Mouse (Mus musculus): Measurements from ENCODE around the gene Ccs. TPM values are rescaled to one million over a fixed set of nuclear protein-coding genes. Genes with fewer than 3 reads are reported as not detected.
"Not testable (repeated sequence)": the region's sequence is repeated elsewhere in the genome, so short reads cannot be mapped to it uniquely, and the experiment has no call there.

Gene Ccs
- 31.9 and 41.4 TPM in 2 replicates for polyA plus RNA-seq (2014; fragmentation: Nextera tagmentation; extraction: Ambion mirVana)

- ATAC-seq (ENCODE audit: low FRiP score) (peak; percentile 97), DNase-seq (ENCODE audit: low spot score) (peak; percentile 93)
- Histone ChIP-seq H3K36me3 (replicated peaks; ENCODE audit: control insufficient read depth, insufficient read depth) (no peaks in the 10 kb centered on the region), H3K27me3 (ENCODE audit: control insufficient read depth, insufficient read depth, low read length) (peaks cover 23% of the 10 kb centered on the region), H3K4me1 (replicated peaks; ENCODE audit: control insufficient read depth, insufficient read depth, low read length) (peaks cover 15% of the 10 kb centered on the region), H3K4me2 (replicated peaks) (peak within 1 kb of the TSS; percentile 98), H3K27ac (no peak within 1 kb of the TSS), H3K4me3 (replicated peaks; ENCODE audit: low read length) (peak within 1 kb of the TSS; percentile 59), H3K9me3 (ENCODE audit: control insufficient read depth, low read length) (no peaks in the 10 kb centered on the region), H3K9ac (peak within 1 kb of the TSS; percentile 65)
- WGBS: under 1% methylated on average over 25 of the region's 25 CpGs
Observed at GRCm38 (mm10) chr19:4839149-4839548, at the start of gene Ccs, which contains the start of gene Ccdc87. Ccs (minus strand) TSS chr19:4839332. Ccdc87 (plus strand) TSS chr19:4839366.

GRCm38 (mm10) chr19:4883961-4884360, 44.8 kb upstream of the Ccs start:
- no peak overlapping the region for H3K9ac ChIP-seq
- WGBS: 88% methylated on average over 4 of the region's 4 CpGs

DNA sequence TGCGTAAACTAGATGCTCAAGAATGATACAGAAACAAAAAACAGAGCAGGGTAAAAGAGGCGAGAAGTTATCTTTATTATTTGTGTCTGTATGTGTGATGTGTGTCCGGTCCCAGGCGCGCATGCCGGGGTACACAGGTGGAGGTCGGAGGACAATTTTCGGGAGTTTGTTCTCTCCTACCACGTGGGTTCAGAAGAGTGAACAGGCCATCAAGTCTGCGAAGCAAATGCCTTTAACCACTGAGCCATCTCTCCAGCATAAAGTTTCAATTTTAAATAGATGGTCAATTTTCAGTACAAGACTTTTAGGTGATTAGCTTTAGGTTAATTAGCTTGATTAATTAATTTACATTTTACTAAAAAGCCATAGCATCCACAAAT, 40.2 kb upstream of the Ccs start:
- peak overlapping the region; percentile 91 for H3K9ac ChIP-seq
- 69% methylated on average over 10 of the region's 10 CpGs for WGBS
- H3K9me3 ChIP-seq (ENCODE audit: control insufficient read depth, low read length): no peaks in the 10 kb centered on the region

More at GRCm38 (mm10) chr19:4883961-4884360, 44.8 kb upstream of the Ccs start:
- Histone ChIP-seq H3K27me3 (ENCODE audit: control insufficient read depth, insufficient read depth, low read length) (no peaks in the 10 kb centered on the region), H3K27ac (no peak overlapping the region), H3K4me3 (replicated peaks; ENCODE audit: low read length) (no peak overlapping the region), H3K36me3 (replicated peaks; ENCODE audit: control insufficient read depth, insufficient read depth) (peaks cover 18% of the 10 kb centered on the region; the same call in 1 of the 2 replicates), H3K4me1 (replicated peaks; ENCODE audit: control insufficient read depth, insufficient read depth, low read length) (peaks cover 5% of the 10 kb centered on the region), H3K9me3 (ENCODE audit: control insufficient read depth, low read length) (no peaks in the 10 kb centered on the region), H3K4me2 (replicated peaks) (no peak overlapping the region)
- ATAC-seq (ENCODE audit: low FRiP score) (no peak), DNase-seq (ENCODE audit: low spot score) (no peak)

GRCm38 (mm10) chr19:4878405-4879323, 39.5 kb upstream of the Ccs start, which contains the start of gene Zdhhc24:
Zdhhc24 (plus strand) TSS chr19:4878668.
- H3K9ac ChIP-seq: peak within 1 kb of the TSS; percentile 91
- peak within 1 kb of the TSS; percentile 93 for H3K4me2 ChIP-seq (replicated peaks)
- ATAC-seq (ENCODE audit: low FRiP score): peak; percentile 98
- peaks cover 14% of the 10 kb centered on the region for H3K4me1 ChIP-seq (replicated peaks; ENCODE audit: control insufficient read depth, insufficient read depth, low read length)
- H3K4me3 ChIP-seq (replicated peaks; ENCODE audit: low read length): peak within 1 kb of the TSS; percentile 93
- H3K27ac ChIP-seq: peak within 1 kb of the TSS; percentile 67
- 2% methylated on average over 52 of the region's 52 CpGs for WGBS
- H3K27me3 ChIP-seq (ENCODE audit: control insufficient read depth, insufficient read depth, low read length): no peaks in the 10 kb centered on the region
- peak; percentile 95 for DNase-seq (ENCODE audit: low spot score)
- peaks cover 13% of the 10 kb centered on the region; the same call in 1 of the 2 replicates for H3K36me3 ChIP-seq (replicated peaks; ENCODE audit: control insufficient read depth, insufficient read depth)
- no peaks in the 10 kb centered on the region for H3K9me3 ChIP-seq (ENCODE audit: control insufficient read depth, low read length)

More for the DNA sequence above, 40.2 kb upstream of the Ccs start:
- peaks cover 14% of the 10 kb centered on the region for H3K4me1 ChIP-seq (replicated peaks; ENCODE audit: control insufficient read depth, insufficient read depth, low read length)
- peaks cover 18% of the 10 kb centered on the region; the same call in 1 of the 2 replicates for H3K36me3 ChIP-seq (replicated peaks; ENCODE audit: control insufficient read depth, insufficient read depth)
- no peaks in the 10 kb centered on the region for H3K27me3 ChIP-seq (ENCODE audit: control insufficient read depth, insufficient read depth, low read length)
- H3K4me2 ChIP-seq (replicated peaks): peak overlapping the region; percentile 93
- DNase-seq (ENCODE audit: low spot score) (no peak), ATAC-seq (ENCODE audit: low FRiP score) (no peak)
- H3K27ac ChIP-seq: no peak overlapping the region
- H3K4me3 ChIP-seq (replicated peaks; ENCODE audit: low read length): peak overlapping the region; percentile 93

- ATAC-seq (ENCODE audit: low FRiP score): no peak
- Histone ChIP-seq H3K4me3 (replicated peaks; ENCODE audit: low read length) (peak within 1 kb of the TSS; percentile 93), H3K27ac (peak within 1 kb of the TSS; percentile 67), H3K9ac (peak within 1 kb of the TSS; percentile 91), H3K9me3 (ENCODE audit: control insufficient read depth, low read length) (no peaks in the 10 kb centered on the region), H3K27me3 (ENCODE audit: control insufficient read depth, insufficient read depth, low read length) (no peaks in the 10 kb centered on the region), H3K4me1 (replicated peaks; ENCODE audit: control insufficient read depth, insufficient read depth, low read length) (peaks cover 14% of the 10 kb centered on the region), H3K4me2 (replicated peaks) (peak within 1 kb of the TSS; percentile 93), H3K36me3 (replicated peaks; ENCODE audit: control insufficient read depth, insufficient read depth) (0 out of 2 replicates have a peak, but pooled peaks cover 5% of the 10 kb centered on the region)
- DNase-seq (ENCODE audit: low spot score): no peak
- 4% methylated on average over 17 of the region's 17 CpGs for WGBS
Observed at GRCm38 (mm10) chr19:4877785-4878184, 38.7 kb upstream of the Ccs start, which contains the start of gene Actn3. Actn3 (minus strand) TSS chr19:4877909.

- no peak overlapping the region for H3K9ac ChIP-seq
- H3K4me3 ChIP-seq (replicated peaks; ENCODE audit: low read length): no peak overlapping the region
- no peak overlapping the region for H3K4me2 ChIP-seq (replicated peaks)
- no peaks in the 10 kb centered on the region for H3K36me3 ChIP-seq (replicated peaks; ENCODE audit: control insufficient read depth, insufficient read depth)
- peaks cover 14% of the 10 kb centered on the region for H3K4me1 ChIP-seq (replicated peaks; ENCODE audit: control insufficient read depth, insufficient read depth, low read length)
- DNase-seq (ENCODE audit: low spot score) (no peak), ATAC-seq (ENCODE audit: low FRiP score) (no peak)
- 55% methylated on average over 3 of the region's 3 CpGs for WGBS
- no peaks in the 10 kb centered on the region for H3K9me3 ChIP-seq (ENCODE audit: control insufficient read depth, low read length)
- no peaks in the 10 kb centered on the region for H3K27me3 ChIP-seq (ENCODE audit: control insufficient read depth, insufficient read depth, low read length)
- H3K27ac ChIP-seq: no peak overlapping the region
Observed at GRCm38 (mm10) chr19:4876755-4877154, 37.6 kb upstream of the Ccs start.

- ATAC-seq (ENCODE audit: low FRiP score): no peak
- Histone ChIP-seq H3K4me3 (replicated peaks; ENCODE audit: low read length) (no peak overlapping the region), H3K4me2 (replicated peaks) (no peak overlapping the region), H3K4me1 (replicated peaks; ENCODE audit: control insufficient read depth, insufficient read depth, low read length) (peaks cover 14% of the 10 kb centered on the region), H3K36me3 (replicated peaks; ENCODE audit: control insufficient read depth, insufficient read depth) (no peaks in the 10 kb centered on the region), H3K27me3 (ENCODE audit: control insufficient read depth, insufficient read depth, low read length) (no peaks in the 10 kb centered on the region), H3K9ac (no peak overlapping the region), H3K27ac (no peak overlapping the region), H3K9me3 (ENCODE audit: control insufficient read depth, low read length) (no peaks in the 10 kb centered on the region)
- 70% methylated on average over 3 of the region's 4 CpGs for WGBS
- no peak for DNase-seq (ENCODE audit: low spot score)
Observed at GRCm38 (mm10) chr19:4876241-4876640, 37.1 kb upstream of the Ccs start.

GRCm38 (mm10) chr19:4874613-4875012, 35.5 kb upstream of the Ccs start:
- not testable (repeated sequence) for H3K27me3 ChIP-seq (ENCODE audit: control insufficient read depth, insufficient read depth, low read length); ATAC-seq (ENCODE audit: low FRiP score); H3K4me2 ChIP-seq (replicated peaks); DNase-seq (ENCODE audit: low spot score); H3K9ac ChIP-seq; H3K9me3 ChIP-seq (ENCODE audit: control insufficient read depth, low read length); H3K27ac ChIP-seq; H3K36me3 ChIP-seq (replicated peaks; ENCODE audit: control insufficient read depth, insufficient read depth); H3K4me3 ChIP-seq (replicated peaks; ENCODE audit: low read length)
- WGBS: 100% methylated on average over 1 of the region's 1 CpGs
- H3K4me1 ChIP-seq (replicated peaks; ENCODE audit: control insufficient read depth, insufficient read depth, low read length): peaks cover 14% of the 10 kb centered on the region

GRCm38 (mm10) chr19:4865147-4865546, 26.0 kb upstream of the Ccs start:
- WGBS: 9% methylated on average over 17 of the region's 17 CpGs
- DNase-seq (ENCODE audit: low spot score) (no peak), ATAC-seq (ENCODE audit: low FRiP score) (no peak)
- Histone ChIP-seq H3K36me3 (replicated peaks; ENCODE audit: control insufficient read depth, insufficient read depth) (no peaks in the 10 kb centered on the region), H3K9ac (no peak overlapping the region), H3K4me1 (replicated peaks; ENCODE audit: control insufficient read depth, insufficient read depth, low read length) (no peaks in the 10 kb centered on the region), H3K9me3 (ENCODE audit: control insufficient read depth, low read length) (no peaks in the 10 kb centered on the region), H3K27ac (no peak overlapping the region), H3K4me2 (replicated peaks) (no peak overlapping the region; the same call in 1 of the 2 replicates), H3K4me3 (replicated peaks; ENCODE audit: low read length) (no peak overlapping the region), H3K27me3 (ENCODE audit: control insufficient read depth, insufficient read depth, low read length) (no peaks in the 10 kb centered on the region)

Data from hindbrain, embryonic 14.5 days (tissue).